Mouse (Mus musculus) adrenal gland, postnatal 10 days (tissue): ENCODE data around the gene Dnaaf1. TPM values are rescaled to one million over a fixed set of nuclear protein-coding genes. Genes with fewer than 3 reads are reported as not detected.

ENCODE experiments used
- DNase-seq: peaks from one replicate; pipeline ENCODE4 v3.0.0; 2021; ENCODE audit warnings: mixed read lengths
- total RNA-seq, 2 experiments: library from RNA; stranded (reverse); gene quantifications; 2 replicates each; pipeline ENCODE4 v1.2.3; 2021

Dnaaf1 gene
- total RNA-seq, 2 experiments from 2014 or later, result not detected

GRCm38 (mm10) chr8:119571135-119571534 lies 3.9 kb upstream of the Dnaaf1 start:
- DNase-seq, result no peak

DNA sequence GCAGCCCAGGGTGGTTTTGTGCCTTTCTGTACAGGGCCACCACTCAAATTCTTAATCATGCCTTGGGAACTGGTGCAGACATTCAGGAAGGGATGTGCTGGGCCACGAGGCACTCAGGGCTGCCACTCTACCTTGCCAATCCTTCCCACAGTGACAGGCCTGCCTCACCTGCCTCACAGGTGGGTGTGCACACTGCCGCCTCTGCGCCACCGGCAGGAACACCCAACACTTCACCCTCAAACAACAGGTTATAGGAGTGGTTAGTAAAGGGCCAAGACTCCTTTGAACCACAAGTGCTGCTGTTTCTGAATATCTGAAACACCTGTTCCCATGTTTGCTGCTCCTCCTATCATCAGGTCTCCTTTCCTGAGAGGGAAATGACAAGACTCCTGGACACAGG lies 2.6 kb upstream of the Dnaaf1 start:
- no peak for DNase-seq

- DNase-seq, result no peak
These were observed 311 bp downstream of the Dnaaf1 start for GRCm38 (mm10) chr8:119575366-119575726.

DNA sequence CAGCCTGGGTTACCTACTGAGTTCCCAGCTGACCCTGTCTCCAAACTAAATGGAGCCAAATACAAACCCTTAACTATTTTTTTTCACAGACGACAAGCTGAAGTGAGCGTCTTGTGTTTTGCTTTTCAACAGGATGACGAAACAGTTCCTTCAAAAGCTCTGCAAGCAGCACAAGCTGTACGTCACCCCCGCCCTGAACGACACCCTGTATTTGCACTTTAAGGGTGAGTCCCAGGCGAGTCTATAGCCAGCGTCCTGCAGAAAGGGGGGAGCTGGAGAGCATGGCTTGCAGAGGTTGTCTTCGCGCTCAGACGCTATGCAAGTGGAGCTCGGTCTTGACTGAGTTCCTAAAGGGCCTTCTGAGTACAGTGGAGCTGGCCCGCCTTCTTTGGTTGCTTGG lies 4.1 kb downstream of the Dnaaf1 start:
- DNase-seq, result no peak

DNA sequence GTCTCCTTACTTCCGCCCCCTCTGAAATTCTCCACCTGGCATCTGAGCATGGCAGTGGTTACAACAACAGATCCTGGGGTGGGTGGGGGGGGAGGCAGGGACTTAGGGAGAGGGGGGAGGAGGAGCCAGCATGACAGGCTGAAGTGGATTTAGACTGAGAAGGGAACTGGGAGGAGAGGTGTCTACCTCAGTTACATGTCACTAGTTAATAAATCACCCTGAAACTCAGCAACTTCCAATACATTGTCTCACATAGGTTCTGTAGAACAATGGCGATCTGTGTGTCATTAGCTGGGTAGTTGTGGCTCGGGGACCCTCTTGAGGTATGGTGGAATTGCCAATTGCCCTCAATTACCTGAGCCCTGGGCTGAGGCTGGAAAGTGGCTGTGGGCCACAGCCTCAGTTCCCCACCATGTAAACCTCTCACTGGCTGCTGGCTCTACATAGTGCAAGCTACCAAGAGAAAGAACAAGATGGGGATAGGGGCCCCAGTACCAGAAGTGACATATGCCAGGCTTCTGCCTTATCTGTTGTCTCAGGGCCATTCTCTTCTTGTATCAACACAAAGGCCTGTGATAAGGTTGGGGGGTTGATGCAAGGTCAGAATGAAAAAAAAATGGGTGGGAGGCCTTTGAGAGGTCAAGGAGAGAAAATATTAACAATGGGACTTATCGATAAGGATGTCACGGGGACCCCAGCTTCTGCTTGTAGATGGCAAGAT lies 5.6 kb downstream of the Dnaaf1 start:
- DNase-seq, result no peak

DNA sequence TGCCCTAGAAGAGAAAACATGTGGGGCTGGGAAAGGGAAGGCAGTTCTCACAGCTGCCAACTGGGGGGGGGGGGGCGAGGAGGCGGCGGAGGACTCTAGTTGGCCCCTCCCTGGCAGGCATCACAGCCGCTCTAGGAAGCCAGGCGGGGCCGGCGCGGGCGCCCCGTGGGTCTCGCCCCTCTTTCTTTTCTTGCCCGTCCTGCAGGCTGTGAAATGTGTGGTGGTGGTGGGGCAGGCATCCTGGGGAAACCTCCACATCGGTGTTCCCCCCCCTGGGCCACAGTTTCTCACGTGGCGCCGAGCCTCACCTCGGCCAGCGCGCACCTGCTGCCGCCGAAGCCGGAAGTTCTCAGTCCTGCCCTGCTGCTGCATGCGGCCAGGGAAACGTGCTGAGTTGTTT lies 10.9 kb downstream of the Dnaaf1 start:
- DNase-seq, result no peak

GRCm38 (mm10) chr8:119588321-119588720 lies 13.3 kb downstream of the Dnaaf1 start:
- no peak for DNase-seq

GRCm38 (mm10) chr8:119588844-119589243 lies 13.8 kb downstream of the Dnaaf1 start:
- DNase-seq, result no peak

- no peak for DNase-seq
These were observed 15.3 kb downstream of the Dnaaf1 start for GRCm38 (mm10) chr8:119590348-119590747.

GRCm38 (mm10) chr8:119591456-119591855 lies 16.4 kb downstream of the Dnaaf1 start:
- no peak for DNase-seq

DNA sequence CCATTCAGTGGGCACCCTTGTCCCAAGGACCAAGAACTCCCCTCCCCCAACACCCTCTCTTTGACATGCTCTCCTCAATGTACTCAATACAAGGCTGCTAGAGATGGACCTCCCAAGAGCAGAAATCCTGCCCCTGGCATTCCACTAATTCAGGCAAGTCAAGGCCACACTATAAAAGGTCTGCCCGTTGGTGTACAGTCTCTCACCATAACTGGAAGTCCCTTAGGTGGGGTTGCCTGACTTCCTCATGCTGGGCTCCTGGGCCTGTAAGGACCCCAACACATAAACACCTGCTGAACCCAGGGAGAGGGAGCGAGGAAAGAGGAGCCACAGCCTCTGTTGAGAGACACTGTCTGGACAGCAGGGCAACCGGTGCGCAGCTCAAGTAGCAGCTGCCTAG lies 28.7 kb downstream of the Dnaaf1 start:
- peak; percentile 29 for DNase-seq

GRCm38 (mm10) chr8:119604398-119604803 lies 29.4 kb downstream of the Dnaaf1 start:
- no peak for DNase-seq

DNA sequence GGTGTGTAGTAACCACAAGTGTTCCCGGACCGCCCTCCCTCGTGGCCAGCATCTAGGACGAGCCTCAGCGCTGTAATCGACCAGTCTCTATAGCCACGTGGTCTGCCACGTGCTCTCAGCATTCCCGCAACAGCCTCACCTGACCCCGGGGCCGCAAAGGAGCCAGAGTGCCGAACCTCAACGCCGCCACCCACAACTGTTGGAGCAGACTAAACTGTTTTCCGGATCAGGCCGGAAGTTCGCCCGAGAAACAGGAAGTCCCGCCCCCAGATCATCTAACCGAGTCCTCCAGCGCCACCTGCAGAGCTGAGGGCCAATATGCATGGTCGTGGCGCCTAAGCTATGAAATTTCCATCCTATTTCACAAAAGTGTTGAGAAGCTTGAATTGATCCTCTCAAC lies 30.0 kb downstream of the Dnaaf1 start, which contains the start of gene Taf1c:
Gene Taf1c (minus strand): TSS at position 227 of the 400 bp plus-strand sequence.
- peak; percentile 95 for DNase-seq

- no peak for DNase-seq
These were observed 31.2 kb downstream of the Dnaaf1 start for GRCm38 (mm10) chr8:119606224-119606623.

DNA sequence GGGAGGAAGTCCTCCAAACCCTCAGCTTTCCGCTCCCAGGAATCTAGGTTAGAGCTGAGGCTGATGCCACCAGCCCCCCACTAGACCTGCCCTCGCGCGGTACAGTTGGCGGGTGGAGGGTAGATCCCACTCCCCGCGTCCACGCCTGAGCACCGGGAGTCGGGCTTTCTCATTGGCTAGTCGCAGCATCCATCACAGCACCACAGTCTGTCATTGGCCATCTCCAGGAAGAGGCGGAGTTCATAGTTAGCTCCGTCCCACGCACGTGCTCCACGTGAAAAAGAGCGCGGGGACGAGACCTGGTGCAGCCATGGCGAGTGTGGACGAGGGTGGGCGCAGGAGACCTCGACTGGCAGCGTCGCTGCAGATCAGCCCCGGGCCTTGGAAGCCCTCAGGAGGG lies 37.4 kb downstream of the Dnaaf1 start, which contains the start of gene Adad2:
Gene Adad2 (plus strand): TSS at position 277 of the 400 bp plus-strand sequence.
- no peak for DNase-seq

DNA sequence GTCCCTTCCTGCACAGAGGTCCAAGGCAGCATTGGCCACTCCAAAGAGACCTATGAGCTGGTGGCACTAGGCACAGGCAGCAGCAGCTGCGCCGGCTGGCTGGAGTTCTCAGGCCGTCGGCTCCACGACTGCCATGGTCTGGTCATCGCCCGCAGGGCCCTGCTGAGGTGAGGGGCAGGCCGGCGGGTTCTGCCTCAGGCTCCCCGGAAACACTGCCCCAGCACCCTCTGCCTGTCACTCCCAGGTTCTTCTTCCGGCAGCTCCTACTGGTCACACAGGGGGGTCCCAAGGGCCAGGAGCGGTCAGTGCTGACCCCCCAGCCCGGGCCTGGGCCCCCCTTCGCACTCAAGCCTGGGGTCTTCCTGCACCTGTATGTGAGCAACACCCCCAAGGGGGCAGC lies 40.1 kb downstream of the Dnaaf1 start:
- no peak for DNase-seq

DNA sequence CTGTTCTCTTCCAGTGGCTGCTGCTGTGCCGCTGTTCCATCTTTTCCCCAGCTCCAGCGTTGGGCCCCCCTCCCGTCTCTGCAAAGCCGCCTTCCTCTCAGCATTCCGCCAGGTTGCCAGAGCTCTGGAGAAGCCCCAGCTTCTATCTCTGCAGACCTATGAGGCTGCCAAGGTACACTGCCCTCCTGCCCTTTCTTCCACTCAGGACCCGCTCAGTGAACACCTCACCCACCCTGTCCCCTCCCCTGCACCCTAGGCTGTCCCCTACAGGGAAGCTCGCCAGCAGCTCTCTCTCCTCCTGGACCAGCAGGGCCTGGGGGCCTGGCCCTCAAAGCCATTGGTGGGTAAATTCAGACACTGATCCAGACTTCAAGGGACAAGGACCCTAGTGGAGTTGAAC lies 41.3 kb downstream of the Dnaaf1 start:
- DNase-seq, result no peak

GRCm38 (mm10) chr8:119616811-119617210 lies 41.8 kb downstream of the Dnaaf1 start:
- DNase-seq, result no peak

- DNase-seq, result peak; percentile 68
These were observed 42.6 kb downstream of the Dnaaf1 start for GRCm38 (mm10) chr8:119617586-119617985.

DNA sequence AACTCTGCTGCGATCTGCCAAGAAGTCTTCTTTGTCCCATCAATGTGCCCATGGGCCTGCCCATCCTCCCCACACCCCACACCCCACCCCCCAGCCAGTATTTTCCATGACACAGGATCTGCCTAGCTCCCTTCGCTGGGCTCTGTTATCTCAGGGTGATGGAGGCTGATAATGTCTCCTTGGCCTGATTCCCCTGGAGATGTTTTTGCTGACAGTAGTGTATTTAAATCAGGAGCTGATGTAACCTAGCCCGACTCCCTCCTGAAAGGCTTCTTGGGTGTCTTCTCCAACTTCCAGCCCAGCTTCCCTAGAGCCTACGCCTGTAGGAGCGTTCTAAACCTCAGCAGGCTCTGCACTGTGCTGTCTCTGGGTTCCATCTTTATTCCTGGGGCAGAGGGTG lies 43.9 kb downstream of the Dnaaf1 start:
- no peak for DNase-seq

DNA sequence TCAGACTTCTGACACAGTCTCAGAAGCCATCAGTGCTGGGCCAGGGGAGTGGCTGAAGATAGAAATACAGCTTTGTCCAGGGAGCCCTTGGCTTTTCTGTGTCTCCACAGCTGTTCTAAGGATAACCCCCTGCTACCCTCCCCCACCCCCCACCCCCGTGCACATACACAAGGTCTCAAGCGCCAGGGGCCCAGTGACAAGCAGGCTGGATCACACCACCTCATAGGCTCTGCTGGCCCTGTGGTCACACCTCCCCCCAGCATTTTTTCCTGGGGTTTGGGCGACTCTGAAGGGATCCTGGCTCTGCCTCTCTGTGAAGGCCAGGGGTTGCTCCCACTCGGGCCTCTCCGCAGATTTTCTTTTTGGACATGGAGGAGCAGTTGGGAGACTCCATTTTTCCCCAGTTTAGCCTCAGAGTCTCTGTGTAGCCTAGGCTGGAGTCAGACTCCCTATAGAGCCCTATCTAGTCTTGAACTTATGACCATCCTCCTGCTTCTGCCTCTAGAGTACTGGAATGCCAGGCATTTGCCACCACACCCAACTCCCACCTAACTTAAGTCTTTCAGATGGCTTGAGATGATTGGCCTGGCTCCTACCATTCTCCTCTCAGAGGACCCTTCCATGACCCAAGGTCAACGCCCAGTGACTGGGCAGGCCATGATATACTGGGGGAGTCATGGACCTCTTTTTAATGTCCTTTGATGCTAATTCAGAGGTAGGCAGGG lies 45.2 kb downstream of the Dnaaf1 start:
- no peak for DNase-seq

- no peak for DNase-seq
These were observed 45.9 kb downstream of the Dnaaf1 start for GRCm38 (mm10) chr8:119620848-119621465.

GRCm38 (mm10) chr8:119622555-119622954 lies 47.5 kb downstream of the Dnaaf1 start:
- DNase-seq, result no peak
